Comparison of ENCODE assay signal across 18 mouse cellular contexts in genomic region chr4:105287419-105287818, GRCm38 (mm10).
"Had no signal": no experiment of that assay in that cellular context is flagged by ENCODE, and none has a peak within 500 bp of the region (broad histone marks: within the 10 kb centered on the region; RNA-seq: fewer than 3 reads in every experiment).

No protein-coding gene starts in this region.

- H3K36me3 ChIP-seq: kidney, embryonic 15.5 days; liver, embryonic 13.5 days; lung, embryonic 15.5 days; neural tube, embryonic 13.5 days; stomach, embryonic 15.5 days had no signal

- H3K27ac ChIP-seq: kidney, embryonic 15.5 days; left cerebral cortex, adult 2 months; liver, embryonic 13.5 days; neural tube, embryonic 13.5 days; stomach, embryonic 15.5 days had no signal

- H3K9ac ChIP-seq: kidney, embryonic 15.5 days; liver, embryonic 13.5 days; lung, embryonic 15.5 days; neural tube, embryonic 13.5 days; stomach, embryonic 15.5 days had no signal

- H3K9me3 ChIP-seq: kidney, embryonic 15.5 days; liver, embryonic 13.5 days; lung, embryonic 15.5 days; neural tube, embryonic 13.5 days; stomach, embryonic 15.5 days had no signal

- DNase-seq: kidney, adult 8-10 months; kidney, postnatal 10 days; kidney, postnatal 36 days; layer of hippocampus, postnatal 36 days; liver, embryonic 13.5 days; lung, postnatal 10 days; lung, postnatal 36 days; midbrain, embryonic 14.5 days; retina, postnatal 1 day; right cerebral cortex, postnatal 25 days; spleen, adult 18-20 months; thymus, postnatal 25 days had no signal

- H3K4me3 ChIP-seq: kidney, embryonic 15.5 days; left cerebral cortex, adult 2 months; liver, embryonic 13.5 days; lung, embryonic 15.5 days; neural tube, embryonic 13.5 days; stomach, embryonic 15.5 days had no signal

- H3K27me3 ChIP-seq: kidney, embryonic 15.5 days; liver, embryonic 13.5 days; lung, embryonic 15.5 days; neural tube, embryonic 13.5 days; stomach, embryonic 15.5 days had no signal

- H3K4me2 ChIP-seq: kidney, embryonic 15.5 days; liver, embryonic 13.5 days; lung, embryonic 15.5 days; midbrain, embryonic 11.5 days; neural tube, embryonic 13.5 days; stomach, embryonic 15.5 days had no signal
